Mouse (Mus musculus) adrenal gland, adult 8-10 months (tissue): ENCODE measurements at regions not wholly inside any gene's neighbourhood (a gene's known extent, or its start where the extent isn't known, plus 50 kb on each side); places are given as distances from the start of the nearest gene placed in this dataset.
A peak's percentile ranks its signal among the peaks of the same experiment; 100 is the strongest.

Source experiments
- DNase-seq: peaks from one replicate; pipeline ENCODE4 v3.0.0; 2022

DNA sequence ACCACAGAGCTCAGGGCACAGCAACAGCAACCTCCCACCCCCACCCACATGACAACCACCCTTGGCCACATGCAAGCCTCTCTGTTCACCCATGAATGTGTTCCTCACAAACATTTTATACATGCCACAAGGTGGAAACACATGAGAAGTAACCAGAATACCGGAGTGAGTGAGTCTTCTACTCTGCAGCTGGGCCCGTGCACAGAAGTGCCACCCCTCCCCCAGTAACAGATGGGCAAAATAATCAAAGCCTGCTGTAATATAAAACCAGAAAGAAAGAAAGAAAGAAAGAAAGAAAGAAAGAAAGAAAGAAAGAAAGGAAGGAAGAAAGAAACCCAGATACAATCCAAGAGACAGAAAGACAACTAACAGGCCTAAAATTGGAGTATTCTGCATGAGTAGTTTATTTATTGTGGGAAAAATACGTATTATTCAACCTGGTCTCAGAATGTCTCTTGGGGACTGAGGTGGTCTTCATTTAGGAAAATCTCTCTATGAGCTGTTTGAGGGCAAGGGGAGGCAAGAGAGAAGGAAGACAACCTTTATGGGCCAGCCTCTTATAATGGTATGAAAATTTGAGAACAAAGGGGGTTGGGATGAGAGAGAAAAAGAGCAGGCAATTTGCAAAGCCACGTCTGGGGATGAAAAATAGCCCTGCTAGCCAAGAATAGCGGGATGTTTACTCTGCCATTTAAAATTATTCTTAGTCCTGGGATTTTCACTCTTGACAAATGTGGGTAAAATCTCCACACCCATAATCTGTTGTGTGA lies 160.2 kb downstream of the Sox4 start:
- DNase-seq, result no peak

DNA sequence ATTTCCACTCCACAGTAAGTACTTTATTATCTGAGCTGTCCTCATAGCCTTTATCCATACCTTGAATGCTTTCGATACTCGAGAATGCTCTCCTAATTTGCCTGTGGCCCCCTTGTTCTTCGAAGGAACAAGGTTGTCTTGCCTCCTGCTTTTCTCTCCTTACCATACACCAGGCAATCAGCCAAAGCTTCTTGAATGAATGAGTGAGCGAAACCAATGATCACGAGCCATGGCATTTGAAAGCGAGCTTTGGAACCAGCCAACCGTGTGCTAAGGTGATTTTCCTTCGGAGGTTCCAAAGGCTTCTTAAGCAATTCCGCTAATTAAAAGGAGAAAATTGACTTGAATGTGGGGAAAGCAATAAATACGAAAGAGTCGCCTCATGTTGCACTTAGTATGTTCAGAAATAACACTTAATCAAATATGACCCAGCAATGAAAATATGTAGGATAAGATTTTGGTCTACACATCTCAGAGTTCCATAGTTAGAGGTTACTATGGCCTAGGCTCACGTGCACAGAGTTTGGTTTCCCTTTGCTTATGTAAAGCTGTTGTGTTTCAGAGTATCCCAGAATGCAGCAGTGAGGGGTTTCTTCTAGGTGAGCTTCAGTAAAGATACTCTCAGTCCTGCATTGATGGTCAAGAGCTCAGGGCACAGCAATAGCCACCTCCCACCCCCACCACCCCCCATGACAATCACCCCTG lies 160.9 kb downstream of the Sox4 start:
- DNase-seq, result no peak

DNA sequence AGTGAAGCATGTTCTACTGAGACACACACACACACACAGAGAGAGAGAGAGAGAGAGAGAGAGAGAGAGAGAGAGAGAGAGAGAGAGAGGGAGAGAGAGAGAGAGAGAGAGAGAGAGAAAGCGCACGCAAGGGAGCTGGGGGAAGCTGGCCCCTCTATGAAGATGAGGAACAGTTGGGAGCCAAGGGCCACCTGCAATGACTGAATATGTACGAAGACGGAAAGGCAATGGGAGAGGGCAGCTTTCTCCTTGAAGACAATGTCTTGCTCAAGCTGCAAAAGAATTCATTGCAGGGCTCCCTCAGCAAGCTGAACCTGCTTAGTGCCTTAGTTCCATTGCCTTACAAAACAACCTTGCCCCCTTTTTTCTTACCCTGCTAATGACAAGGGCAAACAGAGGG lies 163.1 kb downstream of the Sox4 start:
- no peak for DNase-seq

DNA sequence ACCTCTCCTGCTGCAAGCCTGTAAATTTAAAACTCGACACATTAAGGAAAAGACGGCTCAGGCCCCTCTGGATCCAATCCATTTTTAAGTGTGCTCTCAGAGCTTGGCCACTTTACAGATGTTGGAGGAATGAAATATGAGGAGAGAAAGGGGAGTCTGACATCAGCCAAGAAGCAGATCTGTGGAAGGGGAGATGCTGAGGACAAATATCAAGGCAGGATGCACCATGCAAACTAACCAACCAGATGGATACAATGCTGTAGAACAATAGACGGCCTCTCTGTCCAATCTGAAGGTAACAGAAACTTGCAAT lies 166.2 kb downstream of the Sox4 start:
- DNase-seq, result no peak

DNA sequence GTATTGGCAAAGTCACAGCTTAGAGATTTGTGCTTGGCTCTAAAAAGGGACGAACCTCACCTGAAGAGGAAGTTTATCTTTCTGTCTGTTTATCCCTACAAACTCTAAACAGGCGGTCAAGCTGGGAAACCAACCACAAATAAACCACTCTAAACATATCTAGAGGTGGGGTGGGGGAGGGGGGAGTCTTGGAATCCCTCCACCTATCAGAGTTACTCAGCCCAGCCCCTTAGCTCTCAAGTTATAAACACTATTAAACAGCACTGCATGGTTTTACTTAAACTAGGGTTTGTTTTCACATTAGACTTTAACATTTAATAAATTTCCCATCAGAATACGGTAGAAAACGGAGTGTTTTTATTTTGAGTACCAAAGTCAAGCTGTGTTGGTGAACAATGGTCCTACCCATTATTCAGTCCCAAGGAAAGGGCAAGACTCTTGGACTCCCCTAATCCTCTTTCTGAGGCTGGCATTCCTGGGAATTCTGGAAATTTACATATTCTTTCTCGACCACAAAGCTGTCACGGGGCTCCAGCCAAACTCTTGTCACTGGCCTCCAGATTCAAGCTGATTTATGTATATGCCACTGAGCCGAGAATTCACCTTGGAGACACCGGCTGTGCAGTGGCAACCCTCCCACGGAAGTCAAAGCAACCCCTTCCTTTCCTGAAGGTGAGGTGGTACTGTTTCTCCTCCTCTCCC lies 166.7 kb downstream of the Sox4 start:
- peak; percentile 7 for DNase-seq

DNA sequence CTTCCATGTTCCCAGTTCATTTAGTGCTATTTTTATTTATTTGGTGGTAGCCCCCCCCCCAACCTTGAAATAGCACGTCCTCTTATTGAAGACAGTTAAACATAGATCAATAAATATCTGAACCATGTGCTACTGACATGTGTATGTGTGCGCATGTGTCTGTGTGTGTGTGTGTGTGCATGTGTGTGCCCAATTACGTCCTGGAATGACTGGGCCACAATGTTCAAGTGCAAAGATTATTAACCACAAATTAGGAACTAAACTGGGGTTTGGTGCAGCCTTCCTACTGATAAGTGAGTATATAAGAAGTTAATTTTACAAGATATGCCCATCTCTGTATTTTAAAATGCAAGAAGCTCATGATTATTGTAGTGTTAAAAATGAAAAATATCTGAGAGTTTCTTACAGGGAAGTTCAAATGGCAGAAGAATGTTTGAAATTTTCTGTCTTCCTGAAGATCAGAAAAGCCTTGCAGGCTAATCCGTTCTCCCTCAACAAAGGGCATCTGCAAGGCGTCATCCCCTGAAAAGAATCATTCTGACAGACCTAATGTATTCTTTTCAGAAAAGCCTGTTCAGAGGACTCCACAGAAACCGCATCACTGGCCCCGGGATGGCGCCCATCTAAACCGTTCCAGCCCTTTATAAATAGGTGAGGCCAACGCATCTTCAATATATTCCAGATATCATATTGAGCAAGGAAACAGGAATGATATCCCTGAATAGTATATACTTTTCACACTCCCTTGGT lies 170.8 kb downstream of the Sox4 start:
- DNase-seq, result no peak

DNA sequence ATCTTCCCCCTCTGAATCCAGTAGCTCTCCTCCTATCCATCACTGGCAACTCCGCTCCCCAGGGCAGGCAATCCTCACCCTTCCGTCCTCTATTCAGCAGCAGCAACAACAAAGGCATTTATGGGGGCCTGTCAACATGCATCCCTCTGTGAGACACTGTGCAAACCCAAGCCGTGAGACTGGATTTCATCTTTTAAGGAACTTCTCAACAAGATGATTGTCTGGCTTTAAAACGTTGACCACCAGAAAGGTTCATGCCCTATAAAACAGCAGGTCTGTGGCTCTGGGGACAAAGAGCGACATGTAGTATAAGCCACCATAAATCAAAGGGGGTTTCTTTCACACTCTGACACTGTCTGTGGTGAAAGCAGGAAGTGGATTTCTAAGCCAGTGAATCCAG lies 171.4 kb downstream of the Sox4 start:
- no peak for DNase-seq

DNA sequence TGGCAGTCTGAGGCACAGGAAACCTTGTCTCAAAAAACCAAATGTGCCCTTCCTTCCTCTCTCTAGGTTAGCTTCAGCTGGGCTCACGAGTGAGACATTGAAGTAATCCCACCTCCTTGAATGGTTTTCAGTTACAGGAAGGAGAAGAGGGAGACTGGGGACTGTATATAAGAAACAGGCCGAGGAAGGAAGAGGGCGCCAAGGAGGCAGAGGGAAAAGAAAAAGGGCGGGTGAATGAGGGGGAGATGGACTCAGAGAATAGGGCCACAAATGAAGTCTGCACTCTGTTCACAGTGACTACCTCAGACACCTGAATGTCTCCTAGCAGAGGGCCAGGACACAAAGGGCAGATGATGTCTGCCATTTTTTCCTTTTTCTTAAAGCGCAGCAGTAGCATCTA lies 171.9 kb downstream of the Sox4 start:
- no peak for DNase-seq

DNA sequence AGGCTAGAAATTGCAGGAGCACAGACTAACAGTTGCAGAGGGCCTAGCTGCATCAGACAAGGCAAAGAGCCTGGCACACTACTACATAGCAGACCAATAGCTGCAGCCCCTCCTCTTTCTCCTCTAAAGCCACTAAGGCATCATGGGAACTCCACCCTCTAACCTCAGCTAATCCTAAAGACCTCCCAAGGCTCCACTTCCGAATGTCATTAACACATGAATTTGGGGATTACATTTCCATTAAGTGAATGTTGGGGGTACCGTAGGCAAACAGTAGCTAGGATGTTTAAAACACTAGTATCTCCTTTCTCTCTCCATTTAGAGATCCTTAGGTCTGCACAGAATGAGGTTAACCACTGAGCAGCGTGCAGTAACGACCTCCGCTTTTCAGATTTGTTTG lies 173.1 kb downstream of the Sox4 start:
- no peak for DNase-seq

DNA sequence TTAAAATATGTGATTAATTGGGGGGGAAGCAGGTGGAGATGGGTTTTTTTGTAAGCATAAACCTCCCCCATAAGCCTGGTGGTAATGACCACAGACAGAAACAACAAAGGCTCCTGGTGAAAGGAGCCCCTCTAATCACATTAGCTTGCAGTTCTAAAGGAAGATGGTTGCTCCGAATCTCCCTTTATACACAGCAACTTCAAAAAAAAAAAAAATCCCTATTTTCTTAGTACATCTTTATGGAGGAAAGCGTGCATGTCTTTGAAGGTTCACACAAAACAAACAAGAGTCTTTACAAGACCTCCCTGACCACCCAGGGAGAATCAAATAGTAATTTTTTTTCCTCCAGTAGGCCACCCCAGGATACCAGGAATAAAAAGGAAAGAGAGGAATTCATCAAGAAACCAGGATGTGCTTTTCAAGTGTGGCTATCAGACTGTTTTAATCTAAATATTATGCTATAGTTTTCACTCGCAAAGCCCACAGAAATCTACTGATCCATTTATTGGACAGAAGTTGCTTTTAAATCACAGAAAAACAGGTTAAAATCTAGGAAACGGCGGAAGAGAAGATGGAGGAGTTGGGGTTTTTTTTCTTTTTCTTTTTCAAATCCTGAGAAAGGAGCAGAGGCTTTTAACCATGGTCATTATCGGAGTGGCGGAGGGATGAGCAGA lies 178.2 kb downstream of the Sox4 start:
- DNase-seq, result no peak

DNA sequence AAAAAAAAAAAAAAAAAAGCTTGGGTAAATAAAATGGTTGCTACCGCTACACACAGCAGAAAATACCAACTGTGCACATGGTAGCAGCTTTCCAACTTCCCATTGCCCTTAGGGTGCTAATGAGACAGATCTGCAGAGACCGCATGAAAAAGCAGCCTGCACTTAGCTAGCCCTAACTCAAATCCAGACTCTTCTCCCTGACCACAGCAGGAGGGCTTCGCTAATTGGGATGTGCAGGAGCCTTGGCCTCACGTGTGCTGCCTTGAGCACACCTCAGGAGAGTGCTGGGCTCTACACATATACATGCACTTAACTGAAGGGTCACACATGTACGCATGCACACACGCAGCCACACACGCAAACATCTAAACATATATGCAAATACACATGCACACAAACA lies 178.9 kb downstream of the Sox4 start:
- no peak for DNase-seq

DNA sequence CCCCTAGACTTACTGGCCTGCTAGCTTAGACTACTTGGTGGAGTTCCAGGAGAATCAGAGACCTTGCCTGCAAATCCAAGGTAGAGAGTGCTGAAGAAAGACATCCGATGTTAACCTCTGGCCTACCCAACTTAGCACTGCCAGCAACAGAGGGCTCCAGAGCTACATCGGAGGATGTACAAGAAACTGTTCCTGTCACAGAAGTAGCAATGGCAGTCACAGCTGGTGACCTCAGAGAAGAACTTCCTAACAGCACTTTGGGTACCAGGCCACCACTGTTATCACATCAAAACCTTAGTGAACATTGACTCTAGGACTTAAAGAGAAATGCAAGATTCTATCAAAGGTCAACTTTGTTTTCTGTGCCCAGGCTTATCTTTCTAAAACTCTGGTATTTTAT lies 180.0 kb downstream of the Sox4 start:
- DNase-seq, result no peak

DNA sequence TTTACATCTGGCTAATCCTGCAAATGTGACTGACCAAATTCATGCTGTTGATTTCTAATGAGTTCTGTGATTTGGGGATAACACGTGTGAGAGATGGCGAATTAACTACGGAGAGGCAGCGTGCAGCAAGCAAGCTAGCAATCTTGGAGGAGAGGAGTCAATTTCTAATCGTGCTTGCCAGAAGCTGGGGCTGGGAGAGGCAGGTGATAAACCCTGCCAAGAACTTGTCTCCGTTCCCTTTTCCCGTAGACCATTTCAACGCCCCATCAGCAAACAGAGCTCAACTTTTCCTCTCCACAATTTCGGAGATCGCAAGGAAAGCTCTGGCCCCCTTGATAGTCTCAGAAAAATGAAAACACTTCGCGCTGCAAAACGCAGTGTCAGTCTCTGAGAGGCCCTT lies 183.0 kb downstream of the Sox4 start:
- DNase-seq, result no peak

DNA sequence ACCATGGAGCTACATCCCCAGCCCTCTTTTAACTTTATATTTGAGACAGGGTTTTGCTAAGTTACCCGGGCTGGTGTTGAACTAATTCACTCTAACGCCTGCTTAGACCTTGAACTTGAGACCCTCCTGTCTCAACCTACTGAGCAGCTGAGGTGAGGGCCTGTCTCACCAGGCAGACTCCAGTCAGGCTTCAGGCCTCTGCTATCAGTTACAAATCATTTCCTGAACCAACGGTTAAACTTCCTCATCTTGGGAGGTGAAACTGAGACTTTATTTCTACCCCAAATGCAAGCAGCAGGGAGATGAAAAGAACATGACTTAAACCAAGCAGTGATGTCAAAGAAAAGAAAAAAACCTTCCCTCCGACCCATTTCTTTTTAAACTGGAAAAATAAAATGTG lies 183.5 kb downstream of the Sox4 start:
- no peak for DNase-seq

DNA sequence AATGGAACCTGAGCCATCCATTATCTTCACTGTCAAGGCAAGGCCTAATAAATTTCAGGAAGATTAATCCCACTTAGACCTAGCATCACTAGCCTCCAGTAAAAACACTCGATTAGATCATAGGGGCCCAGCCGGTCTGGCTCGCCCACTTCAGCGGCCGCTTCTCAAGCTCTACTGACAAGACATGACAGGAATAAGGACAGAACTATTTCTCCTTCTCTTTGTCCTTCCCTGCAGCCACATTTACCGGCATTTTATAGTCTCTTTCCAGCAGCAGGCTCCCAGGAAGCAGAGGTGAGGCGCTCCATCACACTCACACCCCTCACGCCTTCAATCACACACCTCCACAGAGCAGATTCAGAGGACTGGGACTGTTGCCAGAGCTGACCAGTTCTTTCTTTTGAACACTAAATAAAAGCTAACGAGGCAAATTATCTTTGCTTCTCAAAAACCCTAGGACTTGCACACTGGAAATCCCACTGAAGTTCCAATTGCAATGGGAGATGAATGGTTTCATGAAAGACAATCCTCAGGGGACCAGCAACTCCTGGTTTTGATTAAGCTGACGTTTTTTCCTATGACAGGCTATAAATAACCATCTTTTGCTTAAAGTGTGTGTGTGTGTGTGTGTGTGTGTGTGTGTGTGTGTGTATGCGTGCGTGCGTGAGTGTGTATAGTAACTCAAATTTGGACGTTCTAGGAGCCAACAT lies 184.6 kb downstream of the Sox4 start:
- DNase-seq, result no peak

DNA sequence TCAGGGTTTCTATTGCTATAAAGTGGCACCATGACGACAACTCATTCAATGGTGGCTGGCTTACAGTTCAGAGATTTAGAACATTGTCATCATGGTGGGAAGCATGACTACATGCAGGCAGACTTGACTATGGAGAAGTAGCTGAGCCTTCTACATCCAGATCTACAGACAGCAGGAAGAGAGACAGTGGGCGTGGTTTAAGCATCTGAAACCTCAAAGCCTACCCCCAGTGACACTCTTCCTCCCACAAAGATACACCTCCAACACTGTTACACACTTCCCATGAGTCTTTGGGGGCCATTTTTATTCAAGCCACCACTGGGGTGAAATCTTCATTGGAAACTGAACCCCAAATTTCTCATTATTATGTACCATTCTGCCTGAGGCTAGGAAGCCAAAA lies 191.0 kb downstream of the Sox4 start:
- DNase-seq, result no peak

DNA sequence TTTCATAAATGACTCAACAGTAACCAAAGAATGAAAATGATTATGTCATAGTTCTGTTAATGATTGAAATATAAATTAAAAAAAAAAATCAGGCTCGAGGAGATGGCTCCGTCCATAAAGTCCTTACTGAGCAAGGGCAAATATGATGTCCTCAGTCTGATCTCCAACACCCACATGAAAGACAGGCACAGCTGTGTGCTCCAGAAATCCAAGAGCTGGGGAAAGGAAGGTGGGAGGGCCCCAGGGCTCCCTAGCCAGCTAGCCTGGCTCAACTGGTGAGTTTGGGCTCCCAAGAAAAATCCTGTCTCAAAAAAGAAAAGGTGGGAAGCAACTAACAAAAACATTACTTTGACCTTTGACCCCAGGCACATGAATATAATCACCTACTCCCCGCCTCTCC lies 194.5 kb downstream of the Sox4 start:
- DNase-seq, result no peak

DNA sequence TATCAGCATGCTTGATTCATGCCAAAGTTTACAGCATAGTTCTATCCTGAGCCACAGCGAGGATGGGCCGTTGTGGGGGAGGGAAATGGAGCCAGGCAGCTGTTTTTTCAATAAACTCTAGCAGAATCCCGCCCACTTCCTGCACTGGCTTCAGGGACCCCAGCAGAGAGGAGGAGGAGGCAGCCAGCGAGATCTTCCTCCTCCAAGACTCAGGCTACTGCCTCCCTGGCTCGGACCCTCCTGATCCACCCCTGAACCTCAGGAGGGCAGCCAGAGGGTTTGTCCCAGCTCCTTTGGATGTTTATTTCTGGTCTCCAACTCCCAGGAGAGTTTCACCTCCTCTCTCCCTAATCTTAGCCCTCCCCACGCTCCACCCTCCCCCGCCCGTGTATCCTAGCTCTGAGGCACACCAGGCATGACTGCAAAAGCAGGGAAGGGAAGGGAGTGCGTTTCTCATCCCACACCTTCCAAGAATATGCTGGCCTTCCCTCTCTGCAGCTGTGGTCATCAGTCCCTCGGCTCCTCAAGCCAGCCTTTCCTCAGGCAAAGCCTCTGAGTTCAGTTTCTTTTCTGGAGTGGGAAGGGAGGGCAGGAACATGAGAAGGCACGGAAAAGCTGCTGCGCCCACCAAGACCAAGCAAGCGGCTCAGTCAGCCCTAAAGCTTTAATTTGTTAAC lies 195.5 kb downstream of the Sox4 start:
- DNase-seq, result peak; percentile 42

DNA sequence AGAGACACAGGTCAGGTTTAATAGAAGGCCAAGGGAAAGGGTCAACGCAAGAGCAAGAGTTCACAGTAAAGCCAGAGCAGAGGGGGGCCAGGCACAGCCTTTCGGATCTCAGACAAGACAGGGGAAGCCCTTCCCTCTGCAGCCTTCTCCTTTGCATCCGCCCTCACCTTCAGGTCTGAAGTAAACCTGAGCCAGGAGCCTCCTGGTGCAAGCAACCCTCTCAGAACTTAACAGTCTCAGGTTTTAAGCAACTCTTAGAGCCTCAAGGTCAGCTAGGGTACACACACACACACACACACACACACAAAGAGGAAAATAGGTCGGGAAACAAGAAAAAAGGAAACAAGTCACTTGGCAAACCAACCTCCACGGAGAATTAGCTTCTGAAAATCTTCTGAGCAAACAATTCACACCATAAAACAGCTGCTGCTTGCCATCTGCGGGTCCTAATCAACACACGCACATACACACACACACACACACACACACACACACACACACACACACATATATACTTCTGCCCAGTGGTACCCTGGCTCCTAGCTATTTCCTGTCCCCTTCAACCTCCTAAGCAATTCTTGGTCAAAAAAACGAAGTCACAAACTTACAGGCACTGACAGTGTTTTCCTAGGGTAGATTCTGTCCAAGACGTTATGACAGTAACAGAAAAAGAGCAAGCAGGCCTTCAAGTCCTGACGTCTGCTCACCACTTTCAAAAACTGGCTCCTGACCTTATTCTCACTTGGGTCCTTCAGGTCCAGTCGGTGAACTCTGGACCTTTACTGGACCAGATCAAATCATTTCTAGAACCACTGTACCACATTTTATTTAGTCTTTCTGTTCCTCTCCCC lies 196.4 kb downstream of the Sox4 start:
- DNase-seq, result no peak

DNA sequence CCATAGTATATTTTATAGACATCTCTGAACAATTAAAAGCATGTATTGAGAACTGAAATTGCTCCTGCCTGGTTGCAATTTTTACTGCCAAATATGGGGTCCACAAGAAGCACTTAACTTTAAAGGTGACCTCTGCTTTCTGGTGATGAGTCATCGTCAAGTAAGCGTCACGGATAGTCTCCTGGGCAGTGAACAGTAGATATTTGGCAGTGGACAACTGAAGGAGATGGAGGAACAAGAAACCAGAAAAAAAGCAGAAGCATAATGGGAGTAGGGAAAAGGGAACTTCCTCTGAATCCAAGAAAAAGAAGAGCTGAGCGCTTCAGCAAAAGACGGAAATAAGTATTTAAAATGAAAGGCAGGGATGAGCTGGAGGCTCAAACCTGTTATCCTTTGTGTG lies 199.3 kb downstream of the Sox4 start:
- DNase-seq, result no peak
